Mouse (Mus musculus) heart, embryonic 13.5 days (tissue): Measurements from ENCODE around the gene Gnao1. TPM values are rescaled to one million over a fixed set of nuclear protein-coding genes. Genes with fewer than 3 reads are reported as not detected.
A peak's percentile ranks its signal among the peaks of the same experiment; 100 is the strongest.

ENCODE experiments used
- ATAC-seq: fragments of 200-750 bp; cut with Nextera tagmentation; 2 replicates; pipeline ENCODE4 v1.8.0; 2017; ENCODE audit warnings: moderate TSS enrichment; ENCODE audit not compliant: insufficient number of reproducible peaks, low FRiP score, low TSS enrichment; ENCODE audit errors: extremely low read depth
- H3K27ac ChIP-seq: fragments of 300-500 bp; sonication (generic); replicated peaks from 2 replicates; pipeline ENCODE4 v1.5.1; 2015; ENCODE audit warnings: moderate library complexity, mild to moderate bottlenecking, inconsistent platforms
- H3K27me3 ChIP-seq: fragments of 300-500 bp; sonication (generic); replicated peaks from 2 replicates; pipeline ENCODE4 v1.6.1; 2015; ENCODE audit warnings: mild to moderate bottlenecking, inconsistent platforms
- H3K36me3 ChIP-seq: fragments of 300-500 bp; sonication (generic); 2 replicates; pipeline ENCODE4 v1.6.1; 2015; ENCODE audit warnings: mild to moderate bottlenecking, inconsistent platforms
- H3K4me1 ChIP-seq: fragments of 300-500 bp; sonication (generic); 2 replicates; pipeline ENCODE4 v1.6.1; 2015; ENCODE audit warnings: inconsistent platforms
- H3K4me2 ChIP-seq: fragments of 300-500 bp; sonication (generic); 2 replicates; pipeline ENCODE4 v1.6.1; 2015; ENCODE audit warnings: inconsistent platforms, mild to moderate bottlenecking, moderate library complexity
- H3K4me3 ChIP-seq: fragments of 300-500 bp; sonication (generic); 2 replicates; pipeline ENCODE4 v1.5.1; 2015; ENCODE audit warnings: moderate library complexity, mild to moderate bottlenecking, inconsistent platforms
- H3K9ac ChIP-seq: fragments of 300-500 bp; sonication (generic); 2 replicates; pipeline ENCODE4 v1.6.1; 2015; ENCODE audit warnings: inconsistent platforms, mild to moderate bottlenecking, moderate library complexity
- H3K9me3 ChIP-seq: fragments of 300-500 bp; sonication (generic); 2 replicates; pipeline ENCODE4 v1.6.1; 2016; ENCODE audit warnings: inconsistent platforms
- WGBS: fragments of 180-500 bp; shearing (Covaris S2); methylation state at CpG from one replicate; pipeline ENCODE4 v1.1.7; 2015; ENCODE audit warnings: mixed read lengths; 5-methylcytosine and 5-hydroxymethylcytosine counted together
- polyA plus RNA-seq: library from polyadenylated mRNA; unstranded; fragments of >200 nt; fragmentation: Nextera tagmentation; extraction: Ambion mirVana; gene quantifications from 2 replicates; pipeline ENCODE4 v1.2.1, GENCODE M21; 2015

Gnao1 gene
- polyA plus RNA-seq, 1 experiment from 2014 or later = 13.2 TPM

DNA sequence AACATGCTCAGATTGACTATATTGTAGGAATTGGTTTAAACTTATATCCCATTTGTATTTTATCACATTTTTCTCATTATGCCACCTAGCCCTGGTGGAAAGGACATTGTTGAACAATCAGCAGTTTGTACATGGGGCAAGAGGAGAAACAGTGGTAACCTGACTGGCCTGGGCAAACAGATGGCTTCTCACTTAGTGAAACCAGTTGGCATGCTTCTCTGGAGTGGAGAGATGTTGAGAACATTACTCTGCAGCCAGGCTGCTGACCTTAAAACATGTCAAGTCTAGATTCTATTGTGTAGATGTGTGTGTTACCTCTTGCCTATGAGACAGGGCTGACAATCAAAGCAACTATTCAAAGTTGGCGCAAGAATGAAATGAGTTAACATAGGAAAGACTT lies 7.6 kb downstream of the Gnao1 start:
- H3K9me3 ChIP-seq = no peaks in the 10 kb centered on the region
- peaks cover 11% of the 10 kb centered on the region for H3K27me3 ChIP-seq
- no peak for ATAC-seq
- H3K4me3 ChIP-seq = no peak overlapping the region
- WGBS = 79% methylated on average over 1 of the region's 1 CpGs
- peaks cover 22% of the 10 kb centered on the region for H3K4me1 ChIP-seq
- no peak overlapping the region for H3K4me2 ChIP-seq
- H3K36me3 ChIP-seq = 0 out of 2 replicates have a peak, but pooled peaks cover 2% of the 10 kb centered on the region
- H3K27ac ChIP-seq = no peak overlapping the region
- no peak overlapping the region for H3K9ac ChIP-seq

DNA sequence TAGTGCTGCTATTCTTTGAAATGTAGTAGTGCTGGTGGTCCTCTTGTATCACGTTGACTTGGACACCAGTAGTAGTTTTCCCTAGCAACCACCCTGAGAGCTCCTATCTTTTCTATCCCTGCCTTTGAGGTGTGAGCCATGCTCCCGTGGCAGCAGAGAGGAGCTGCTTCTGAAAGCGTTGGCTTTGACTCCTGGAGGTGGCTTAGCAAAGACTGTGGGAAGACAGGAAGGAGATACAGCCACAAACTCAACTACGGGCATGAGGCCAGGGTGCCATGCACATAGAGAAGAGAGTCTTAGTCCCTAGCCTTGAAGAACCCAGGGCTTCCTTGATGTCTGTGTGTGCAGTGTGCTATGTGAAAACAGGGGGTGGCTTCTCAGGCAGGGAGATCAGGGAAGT lies 10.2 kb downstream of the Gnao1 start:
- H3K27me3 ChIP-seq = no peaks in the 10 kb centered on the region
- ATAC-seq = no peak
- WGBS = 46% methylated on average over 4 of the region's 4 CpGs

DNA sequence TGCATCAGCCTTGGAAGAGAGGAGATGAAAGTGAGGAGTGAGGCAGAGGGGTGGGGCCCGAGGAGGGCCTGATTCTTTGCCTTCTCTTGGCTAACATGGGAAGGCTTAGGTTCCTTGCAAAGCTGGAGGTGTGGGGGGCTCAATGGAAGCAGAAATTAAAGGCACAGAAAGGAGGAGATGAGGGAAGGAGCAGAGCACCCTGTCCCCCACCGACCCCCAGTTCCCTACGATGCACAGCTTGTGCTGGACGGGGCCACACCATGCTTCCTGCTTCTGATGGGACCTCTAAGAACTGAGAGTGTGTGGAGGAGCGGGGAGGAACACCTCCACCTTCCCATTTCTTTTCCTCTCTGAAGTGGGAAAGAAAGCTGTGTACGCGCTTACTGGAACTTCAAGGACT lies 11.6 kb downstream of the Gnao1 start:
- Histone ChIP-seq H3K4me1 (no peaks in the 10 kb centered on the region), H3K9ac (no peak overlapping the region), H3K36me3 (0 out of 2 replicates have a peak, but pooled peaks cover 2% of the 10 kb centered on the region), H3K27ac (no peak overlapping the region), H3K27me3 (no peaks in the 10 kb centered on the region), H3K9me3 (no peaks in the 10 kb centered on the region), H3K4me3 (no peak overlapping the region), H3K4me2 (no peak overlapping the region)
- 88% methylated on average over 7 of the region's 7 CpGs for WGBS
- no peak for ATAC-seq

More for the DNA sequence above, 10.2 kb downstream of the Gnao1 start:
- no peak overlapping the region for H3K27ac ChIP-seq
- no peaks in the 10 kb centered on the region for H3K9me3 ChIP-seq
- H3K4me3 ChIP-seq = no peak overlapping the region
- H3K9ac ChIP-seq = no peak overlapping the region
- 0 out of 2 replicates have a peak, but pooled peaks cover 4% of the 10 kb centered on the region for H3K4me1 ChIP-seq
- H3K4me2 ChIP-seq = no peak overlapping the region
- 0 out of 2 replicates have a peak, but pooled peaks cover 2% of the 10 kb centered on the region for H3K36me3 ChIP-seq

DNA sequence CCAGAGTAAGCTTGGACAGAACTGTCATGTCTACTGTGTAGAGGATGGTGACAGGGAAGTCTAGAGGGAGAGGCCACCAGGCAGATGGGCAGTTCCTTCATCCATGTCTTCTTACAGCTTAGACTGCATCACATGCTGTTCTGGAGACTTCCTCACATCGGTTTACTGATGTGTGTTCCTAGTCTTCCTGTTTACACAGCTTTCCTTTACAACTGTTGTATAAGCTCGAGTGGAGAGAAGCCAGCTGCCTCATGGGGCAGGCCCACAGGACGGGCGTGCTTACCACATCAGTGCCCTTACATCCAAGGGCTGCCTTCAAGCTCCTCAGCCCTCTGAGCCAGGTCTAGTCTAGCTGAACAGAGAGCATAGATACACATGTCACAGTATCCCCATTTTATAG lies 15.6 kb downstream of the Gnao1 start:
- 55% methylated on average over 4 of the region's 4 CpGs for WGBS

DNA sequence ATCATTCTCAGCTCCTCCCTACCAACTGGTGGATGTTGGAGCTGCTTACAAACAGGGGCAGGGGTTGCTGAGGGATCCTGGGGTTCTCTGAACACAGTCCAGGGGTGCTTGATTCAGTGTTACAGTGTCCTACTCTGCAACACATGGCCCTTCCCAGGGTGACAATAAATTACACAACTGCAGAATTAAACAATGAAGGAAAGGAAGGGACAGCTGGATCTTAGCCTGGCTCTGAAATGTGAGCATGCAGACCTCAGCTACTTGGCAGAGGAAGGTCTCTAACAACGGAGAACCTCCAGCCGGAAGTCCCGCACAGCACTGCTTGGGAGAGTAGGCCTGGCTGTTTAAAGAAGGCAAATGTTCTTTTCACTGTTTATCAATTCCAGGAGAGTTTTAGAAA lies 20.9 kb downstream of the Gnao1 start:
- H3K4me3 ChIP-seq = no peak overlapping the region
- H3K9ac ChIP-seq = no peak overlapping the region
- H3K36me3 ChIP-seq = peaks cover 4% of the 10 kb centered on the region; the same call in 1 of the 2 replicates
- ATAC-seq = no peak
- H3K4me2 ChIP-seq = no peak overlapping the region
- WGBS = 72% methylated on average over 3 of the region's 3 CpGs
- H3K27me3 ChIP-seq = no peaks in the 10 kb centered on the region
- no peaks in the 10 kb centered on the region for H3K9me3 ChIP-seq
- no peak overlapping the region for H3K27ac ChIP-seq
- 0 out of 2 replicates have a peak, but pooled peaks cover 3% of the 10 kb centered on the region for H3K4me1 ChIP-seq

More for the DNA sequence above, 15.6 kb downstream of the Gnao1 start:
- Histone ChIP-seq H3K27ac (no peak overlapping the region), H3K36me3 (peaks cover 4% of the 10 kb centered on the region; the same call in 1 of the 2 replicates), H3K9ac (no peak overlapping the region), H3K27me3 (no peaks in the 10 kb centered on the region), H3K9me3 (no peaks in the 10 kb centered on the region), H3K4me1 (no peaks in the 10 kb centered on the region), H3K4me2 (no peak overlapping the region), H3K4me3 (no peak overlapping the region)
- ATAC-seq = no peak

DNA sequence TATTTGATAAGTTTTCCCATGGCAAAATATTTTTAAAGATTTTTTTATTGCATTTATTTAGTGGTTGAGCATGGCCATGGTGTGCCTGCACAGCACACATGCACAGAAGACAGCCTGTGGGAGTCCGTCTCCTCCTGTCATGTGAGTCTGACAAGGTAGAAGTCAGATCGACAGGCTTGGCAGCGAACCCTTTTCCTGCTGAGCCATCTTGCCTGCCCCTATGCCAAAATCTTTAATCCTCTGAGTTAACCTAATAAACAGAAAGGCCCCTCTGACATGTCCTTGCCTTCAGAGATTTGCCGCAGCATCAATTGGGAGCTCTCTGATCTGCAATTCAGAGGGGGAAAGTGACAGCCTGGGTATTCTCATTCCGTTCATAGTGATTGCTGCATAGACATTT lies 26.0 kb downstream of the Gnao1 start:
- H3K4me2 ChIP-seq = no peak overlapping the region
- H3K9me3 ChIP-seq = no peaks in the 10 kb centered on the region
- ATAC-seq = no peak
- no peak overlapping the region for H3K4me3 ChIP-seq
- no peak overlapping the region for H3K27ac ChIP-seq
- 59% methylated on average over 5 of the region's 5 CpGs for WGBS
- H3K27me3 ChIP-seq = no peaks in the 10 kb centered on the region; the same call in 1 of the 2 replicates
- peaks cover 32% of the 10 kb centered on the region for H3K4me1 ChIP-seq
- H3K9ac ChIP-seq = no peak overlapping the region; the same call in 1 of the 2 replicates
- H3K36me3 ChIP-seq = no peaks in the 10 kb centered on the region

DNA sequence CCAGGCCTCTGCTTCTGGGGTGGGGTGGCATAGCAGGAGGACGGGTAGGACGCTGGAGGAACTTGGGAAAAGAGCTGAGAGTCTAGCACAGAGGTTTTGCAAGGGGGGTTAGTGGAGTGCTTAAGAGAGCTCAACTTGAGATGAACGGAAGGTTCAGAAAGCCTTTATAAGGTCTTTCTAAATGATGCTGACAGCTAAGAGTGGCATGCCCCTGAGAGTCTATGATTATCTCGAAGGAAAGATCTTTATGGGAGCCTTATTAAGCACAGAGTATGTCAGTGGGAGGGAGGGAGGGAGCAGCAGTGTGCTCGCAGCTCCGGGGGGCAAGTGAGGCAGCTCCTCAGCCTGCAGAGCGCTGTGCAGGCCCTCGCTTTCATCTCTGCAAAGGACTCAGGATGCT lies 29.3 kb downstream of the Gnao1 start:
- no peaks in the 10 kb centered on the region; the same call in 1 of the 2 replicates for H3K27me3 ChIP-seq
- no peak for ATAC-seq
- no peak overlapping the region for H3K4me2 ChIP-seq
- no peak overlapping the region for H3K27ac ChIP-seq
- H3K4me1 ChIP-seq = peaks cover 64% of the 10 kb centered on the region
- H3K4me3 ChIP-seq = no peak overlapping the region
- 0 out of 2 replicates have a peak overlapping the region, but pooled peaks have one; percentile 28 for H3K9ac ChIP-seq
- no peaks in the 10 kb centered on the region for H3K9me3 ChIP-seq
- H3K36me3 ChIP-seq = no peaks in the 10 kb centered on the region
- WGBS = 30% methylated on average over 8 of the region's 8 CpGs

DNA sequence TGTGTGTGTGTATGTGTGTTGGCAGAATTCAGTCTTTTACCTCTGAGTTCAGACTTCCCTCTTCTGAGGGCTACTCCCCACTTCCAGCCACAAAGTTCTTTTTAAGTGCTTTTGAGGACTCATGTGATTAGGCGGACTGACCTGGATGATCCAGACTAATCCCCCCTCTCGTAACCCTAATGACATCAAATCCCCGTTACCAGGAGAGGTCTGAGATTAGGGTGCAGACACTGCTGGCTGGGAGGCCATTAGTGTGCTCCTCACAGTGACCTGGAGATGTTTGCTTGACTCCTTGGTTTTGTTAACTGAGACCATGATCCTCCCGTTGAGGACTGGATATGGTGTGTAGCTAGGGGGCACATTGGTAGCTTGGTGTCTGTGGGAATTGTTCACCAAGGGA lies 30.7 kb downstream of the Gnao1 start:
- H3K27me3 ChIP-seq = no peaks in the 10 kb centered on the region; the same call in 1 of the 2 replicates
- H3K4me1 ChIP-seq = peaks cover 71% of the 10 kb centered on the region
- H3K27ac ChIP-seq = peak overlapping the region; percentile 40; the same call in 1 of the 2 replicates
- no peaks in the 10 kb centered on the region for H3K9me3 ChIP-seq
- H3K4me2 ChIP-seq = no peak overlapping the region
- no peak for ATAC-seq
- no peak overlapping the region for H3K4me3 ChIP-seq
- WGBS = 45% methylated on average over 4 of the region's 4 CpGs
- H3K36me3 ChIP-seq = no peaks in the 10 kb centered on the region
- H3K9ac ChIP-seq = no peak overlapping the region

DNA sequence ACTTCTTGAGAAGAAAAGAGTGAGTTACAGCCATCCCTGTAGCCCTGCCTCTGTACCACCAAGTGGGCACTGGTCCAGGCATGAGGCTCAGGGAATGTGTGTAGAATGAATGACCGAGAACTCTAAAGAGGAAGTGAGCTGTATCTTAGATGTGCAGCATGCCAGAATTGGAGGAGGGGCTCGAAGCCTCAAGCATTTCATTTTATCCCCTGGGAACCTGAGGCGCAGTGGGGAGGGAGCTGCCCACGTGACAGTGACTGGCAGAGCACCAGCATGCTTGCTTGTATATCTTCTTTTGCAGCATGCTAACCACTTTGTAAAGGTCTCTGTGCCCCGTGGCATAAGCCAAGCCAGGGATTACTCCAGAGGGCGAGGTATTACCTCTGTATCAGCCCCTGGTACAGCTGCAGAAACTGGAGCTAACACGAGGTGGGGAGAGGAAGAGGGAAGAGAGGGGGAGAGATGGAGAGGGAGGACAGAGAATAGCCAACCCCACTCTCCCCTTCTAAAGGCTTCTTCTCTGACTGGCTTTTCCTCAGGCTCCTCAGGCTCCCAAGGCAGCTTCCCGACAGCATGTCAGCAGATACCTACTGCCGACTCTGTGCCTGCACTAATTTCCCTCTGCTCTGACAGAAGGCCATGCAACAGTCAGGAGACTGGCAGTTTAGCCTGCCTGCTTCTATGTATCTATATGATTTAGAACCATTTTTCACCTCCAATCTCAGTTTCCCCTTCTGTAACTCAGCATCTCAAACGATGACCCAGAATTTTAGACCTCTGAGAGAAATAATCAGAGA lies 31.4 kb downstream of the Gnao1 start:
- H3K27me3 ChIP-seq = no peaks in the 10 kb centered on the region; the same call in 1 of the 2 replicates
- peak overlapping the region; percentile 40; the same call in 1 of the 2 replicates for H3K27ac ChIP-seq
- no peaks in the 10 kb centered on the region for H3K36me3 ChIP-seq
- peaks cover 71% of the 10 kb centered on the region for H3K4me1 ChIP-seq
- peak; percentile 8; the same call in 1 of the 2 replicates for ATAC-seq
- peak overlapping the region; percentile 45 for H3K9ac ChIP-seq
- WGBS = 19% methylated on average over 10 of the region's 10 CpGs
- no peaks in the 10 kb centered on the region for H3K9me3 ChIP-seq
- H3K4me3 ChIP-seq = no peak overlapping the region
- H3K4me2 ChIP-seq = peak overlapping the region; percentile 37

DNA sequence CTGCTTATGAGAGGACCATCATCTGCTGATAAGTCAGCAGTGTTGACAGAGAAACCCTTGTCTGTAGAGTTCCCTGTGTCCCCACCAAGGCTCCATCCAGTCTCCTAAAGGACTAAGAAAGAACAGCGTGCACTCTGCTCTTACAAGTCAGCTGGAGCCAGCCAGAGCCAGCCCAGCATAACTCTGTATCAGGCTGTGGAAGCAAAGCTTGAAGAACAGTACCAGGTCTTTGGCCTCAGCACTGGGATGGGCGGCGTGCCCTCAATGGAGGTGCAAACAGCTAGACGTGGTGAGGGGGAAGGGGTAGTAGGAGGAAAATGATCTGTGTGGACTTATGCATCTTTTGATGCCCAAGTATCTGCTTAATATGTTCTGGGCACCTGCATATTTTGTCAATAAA lies 32.8 kb downstream of the Gnao1 start:
- ATAC-seq = no peak
- Histone ChIP-seq H3K27me3 (no peaks in the 10 kb centered on the region; the same call in 1 of the 2 replicates), H3K36me3 (no peaks in the 10 kb centered on the region), H3K4me3 (no peak overlapping the region), H3K4me2 (no peak overlapping the region), H3K9me3 (no peaks in the 10 kb centered on the region), H3K4me1 (peaks cover 76% of the 10 kb centered on the region), H3K27ac (no peak overlapping the region), H3K9ac (no peak overlapping the region)
- 76% methylated on average over 4 of the region's 4 CpGs for WGBS

DNA sequence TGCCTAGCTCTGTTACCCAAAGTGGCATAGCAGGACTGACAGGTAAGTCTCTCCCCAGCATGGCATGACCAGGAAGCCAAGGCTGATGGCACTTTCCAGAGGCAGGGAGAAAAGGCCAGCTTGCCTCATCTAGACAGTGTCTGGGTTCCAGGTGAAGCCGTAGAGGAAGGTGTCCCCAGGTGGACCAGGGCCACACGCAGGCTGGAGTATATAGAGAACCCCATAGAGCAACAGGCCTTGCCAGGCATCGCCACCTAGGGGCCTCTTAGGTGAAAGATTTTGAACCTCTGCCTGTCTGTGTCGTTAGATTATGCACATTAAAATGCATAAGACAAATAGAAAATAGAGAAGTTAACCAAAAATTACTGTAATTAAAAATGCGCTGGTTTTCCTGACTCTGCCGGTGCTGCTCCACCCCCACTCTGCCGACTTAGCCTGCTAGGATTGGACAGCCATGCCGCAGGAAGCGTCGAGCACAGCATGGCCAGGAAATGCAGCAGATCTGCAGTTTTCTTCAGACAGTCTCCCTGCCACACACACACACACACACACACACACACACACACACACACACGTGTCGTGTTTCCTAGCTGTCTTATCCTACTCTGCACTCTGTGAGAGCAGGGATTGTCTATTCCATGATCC lies 34.2 kb downstream of the Gnao1 start:
- no peak; the same call in 1 of the 2 replicates for ATAC-seq
- WGBS = 34% methylated on average over 12 of the region's 12 CpGs
- Histone ChIP-seq H3K4me2 (peak overlapping the region; percentile 22; the same call in 1 of the 2 replicates), H3K4me1 (peaks cover 81% of the 10 kb centered on the region), H3K27ac (no peak overlapping the region), H3K4me3 (no peak overlapping the region), H3K27me3 (no peaks in the 10 kb centered on the region), H3K9me3 (no peaks in the 10 kb centered on the region), H3K36me3 (no peaks in the 10 kb centered on the region), H3K9ac (0 out of 2 replicates have a peak overlapping the region, but pooled peaks have one; percentile 28)
